Mouse (Mus musculus) heart, postnatal 0 days (tissue): ENCODE measurements around the gene March1. TPM values are rescaled to one million over a fixed set of nuclear protein-coding genes. Genes with fewer than 3 reads are reported as not detected.
A peak's percentile ranks its signal among the peaks of the same experiment; 100 is the strongest.

Experiments used
- ATAC-seq: fragments of 200-750 bp; cut with Nextera tagmentation; 2 replicates; pipeline ENCODE4 v1.8.0; 2017; ENCODE audit warnings: low read depth, moderate number of reproducible peaks, moderate library complexity; ENCODE audit not compliant: insufficient read depth
- DNase-seq: peaks from one replicate; pipeline ENCODE4 v3.0.0-alpha.2; 2016; ENCODE audit warnings: low spot score
- H3K27ac ChIP-seq: fragments of 300-500 bp; sonication (generic); 2 replicates; pipeline ENCODE4 v1.5.1; 2014; ENCODE audit warnings: low read depth, mild to moderate bottlenecking
- H3K27me3 ChIP-seq: fragments of 300-500 bp; sonication (generic); 2 replicates; pipeline ENCODE4 v1.6.1; 2014; ENCODE audit warnings: low read length, mixed read lengths; ENCODE audit not compliant: control insufficient read depth, insufficient read depth
- H3K36me3 ChIP-seq: fragments of 300-500 bp; sonication (generic); replicated peaks from 2 replicates; pipeline ENCODE4 v1.6.1; 2014; ENCODE audit warnings: low read length, mixed read lengths; ENCODE audit not compliant: control insufficient read depth, insufficient read depth
- H3K4me1 ChIP-seq: fragments of 300-500 bp; sonication (generic); 2 replicates; pipeline ENCODE4 v1.6.1; 2014; ENCODE audit warnings: antibody characterized with exemption; ENCODE audit not compliant: control insufficient read depth, insufficient read depth
- H3K4me2 ChIP-seq: fragments of 300-500 bp; sonication (generic); 2 replicates; pipeline ENCODE4 v1.6.1; 2014; ENCODE audit warnings: low read depth, mild to moderate bottlenecking, low read length, moderate library complexity
- H3K4me3 ChIP-seq: fragments of 300-500 bp; sonication (generic); 2 replicates; pipeline ENCODE4 v1.5.1; 2014; ENCODE audit warnings: low read depth, low read length
- H3K9ac ChIP-seq: fragments of 300-500 bp; sonication (generic); replicated peaks from 2 replicates; pipeline ENCODE4 v1.6.1; 2014; ENCODE audit warnings: low read depth, low read length, mixed read lengths
- H3K9me3 ChIP-seq: fragments of 300-500 bp; sonication (generic); replicated peaks from 2 replicates; pipeline ENCODE4 v1.6.1; 2016; ENCODE audit warnings: low read length; ENCODE audit not compliant: control insufficient read depth
- CTCF ChIP-seq: IDR thresholded peaks from 2 replicates; pipeline ENCODE4 v1.5.1; 2016; ENCODE audit warnings: antibody characterized with exemption, control low read depth, low read depth
- EP300 ChIP-seq: IDR thresholded peaks from 2 replicates; pipeline ENCODE4 v1.6.1; 2016; ENCODE audit warnings: antibody characterized with exemption, low read depth
- WGBS: fragments of 180-500 bp; shearing (Covaris S2); extraction: QIAGEN DNeasy Blood & Tissue Kit; methylation state at CpG from one replicate; pipeline ENCODE4 v1.1.7; 2014; 5-methylcytosine and 5-hydroxymethylcytosine counted together
- polyA plus RNA-seq: library from polyadenylated mRNA; unstranded; fragments of >200 nt; fragmentation: Nextera tagmentation; extraction: Ambion mirVana; gene quantifications from 2 replicates; pipeline ENCODE4 v1.2.1, GENCODE M21; 2015
- total RNA-seq: library from RNA; depleted of rRNA; stranded (reverse); fragments of >200 nt; gene quantifications from 2 replicates; pipeline ENCODE4 v1.2.3, GENCODE M21; 2014; ENCODE audit warnings: low replicate concordance

Gene March1
- total and polyA plus RNA-seq, 2 experiments from 2014 or later, result 0.04 to 0.31 TPM

GRCm38 (mm10) chr8:65957492-65957891 is 339.8 kb downstream of the March1 start:
- no peak overlapping the region for H3K4me3 ChIP-seq
- H3K27me3 ChIP-seq, result no peaks in the 10 kb centered on the region
- DNase-seq (no peak), ATAC-seq (no peak)
- H3K9ac ChIP-seq, result no peak overlapping the region
- no peak overlapping the region for H3K4me2 ChIP-seq
- no peak overlapping the region for H3K27ac ChIP-seq
- H3K9me3 ChIP-seq, result no peaks in the 10 kb centered on the region
- H3K36me3 ChIP-seq, result no peaks in the 10 kb centered on the region
- TF ChIP-seq EP300, result no peak
- TF ChIP-seq CTCF, result no peak
- H3K4me1 ChIP-seq, result no peaks in the 10 kb centered on the region

DNA sequence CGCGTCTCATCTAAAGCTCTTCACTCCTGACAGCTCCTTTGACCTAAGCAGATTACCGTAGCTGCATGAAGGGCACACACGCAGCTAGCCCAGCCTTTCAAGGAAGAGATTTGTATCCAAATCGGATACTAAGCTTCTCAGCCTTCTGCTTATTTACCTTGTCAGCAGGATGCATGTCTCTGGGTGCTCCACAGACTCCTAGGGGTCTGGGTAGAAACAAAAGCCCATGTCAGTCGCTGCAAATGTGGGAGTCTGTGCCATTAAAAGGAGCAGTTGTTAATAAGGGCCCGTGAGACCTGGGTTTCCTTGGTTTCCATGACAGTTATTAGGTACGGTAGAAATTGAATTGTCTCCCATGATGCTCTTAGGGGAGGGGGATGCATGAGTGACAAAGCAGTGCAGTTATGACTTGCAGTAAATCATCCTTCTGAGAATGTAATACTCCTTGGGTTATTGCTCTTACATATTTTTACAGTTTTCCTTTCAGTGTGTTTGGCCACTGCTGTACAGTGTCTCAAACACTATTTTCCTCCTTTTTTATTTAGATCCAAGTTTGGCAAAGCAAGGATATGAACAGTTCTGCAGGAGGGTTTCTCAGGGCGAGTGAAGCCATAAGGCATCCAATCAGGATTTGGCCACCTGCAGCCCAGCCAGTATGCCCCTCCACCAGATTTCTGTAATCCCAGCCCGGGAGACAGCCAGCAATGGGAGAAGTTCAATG is 349.0 kb downstream of the March1 start:
- no peaks in the 10 kb centered on the region for H3K27me3 ChIP-seq
- 15% methylated on average over 10 of the region's 10 CpGs for WGBS
- no peak for DNase-seq
- no peaks in the 10 kb centered on the region for H3K9me3 ChIP-seq
- no peak overlapping the region for H3K4me3 ChIP-seq
- TF ChIP-seq EP300 (no peak), CTCF (no peak)
- no peak overlapping the region for H3K9ac ChIP-seq
- H3K27ac ChIP-seq, result no peak overlapping the region
- no peaks in the 10 kb centered on the region for H3K36me3 ChIP-seq
- ATAC-seq, result no peak
- no peaks in the 10 kb centered on the region for H3K4me1 ChIP-seq
- 0 out of 2 replicates have a peak overlapping the region, but pooled peaks have one; percentile 12 for H3K4me2 ChIP-seq

- WGBS, result 63% methylated on average over 8 of the region's 8 CpGs
- Histone ChIP-seq H3K4me1 (no peaks in the 10 kb centered on the region), H3K4me3 (no peak overlapping the region), H3K9ac (no peak overlapping the region), H3K9me3 (no peaks in the 10 kb centered on the region), H3K4me2 (no peak overlapping the region), H3K27me3 (no peaks in the 10 kb centered on the region), H3K36me3 (no peaks in the 10 kb centered on the region), H3K27ac (no peak overlapping the region)
- ATAC-seq (no peak), DNase-seq (no peak)
- TF ChIP-seq CTCF, result no peak
- TF ChIP-seq EP300, result no peak
Observed at GRCm38 (mm10) chr8:65967223-65967778, 349.6 kb downstream of the March1 start.

- DNase-seq (no peak), ATAC-seq (no peak)
- no peak for TF ChIP-seq EP300
- TF ChIP-seq CTCF, result no peak
- Histone ChIP-seq H3K36me3 (no peaks in the 10 kb centered on the region), H3K9ac (no peak overlapping the region), H3K4me2 (no peak overlapping the region), H3K4me3 (no peak overlapping the region), H3K9me3 (no peaks in the 10 kb centered on the region), H3K27ac (no peak overlapping the region), H3K27me3 (no peaks in the 10 kb centered on the region), H3K4me1 (no peaks in the 10 kb centered on the region)
- 43% methylated on average over 5 of the region's 5 CpGs for WGBS
Observed at GRCm38 (mm10) chr8:65976905-65977304, 359.2 kb downstream of the March1 start.

- WGBS, result 44% methylated on average over 2 of the region's 2 CpGs
- no peak overlapping the region for H3K27ac ChIP-seq
- H3K9me3 ChIP-seq, result no peaks in the 10 kb centered on the region
- H3K4me2 ChIP-seq, result no peak overlapping the region
- no peak overlapping the region for H3K4me3 ChIP-seq
- no peaks in the 10 kb centered on the region for H3K4me1 ChIP-seq
- DNase-seq, result no peak
- H3K27me3 ChIP-seq, result no peaks in the 10 kb centered on the region
- no peak for TF ChIP-seq CTCF
- no peak for TF ChIP-seq EP300
- no peak overlapping the region for H3K9ac ChIP-seq
- ATAC-seq, result no peak
- no peaks in the 10 kb centered on the region for H3K36me3 ChIP-seq
Observed at GRCm38 (mm10) chr8:65982039-65982438, 364.3 kb downstream of the March1 start.
